Mouse (Mus musculus): Measurements from ENCODE around the gene Gfm1. TPM values are rescaled to one million over a fixed set of nuclear protein-coding genes. Genes with fewer than 3 reads are reported as not detected.
A peak's percentile ranks its signal among the peaks of the same experiment; 100 is the strongest.

The Gfm1 gene
- polyA plus RNA-seq, 1 experiment from 2014 or later, result 55.4 TPM

DNA sequence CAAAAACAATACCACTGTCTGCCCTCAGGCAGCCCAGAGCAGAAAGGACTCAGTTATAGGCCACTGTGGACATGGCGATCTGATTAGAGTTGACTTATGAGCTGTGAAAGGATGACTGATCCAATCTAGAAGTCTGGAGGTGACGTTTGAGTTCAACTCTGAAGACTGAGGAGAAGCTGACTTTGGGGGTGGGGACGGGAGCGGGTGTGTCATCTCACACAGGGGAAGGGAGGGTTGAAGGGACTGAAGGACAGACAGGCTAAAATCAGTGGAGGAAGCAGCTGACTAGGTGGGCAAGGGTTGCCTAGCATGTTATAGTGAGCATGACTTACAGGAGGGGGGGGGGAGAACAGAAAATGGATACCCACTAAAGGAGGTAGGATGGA, 69.5 kb downstream of the Gfm1 start:
- WGBS, result 84% methylated on average over 4 of the region's 4 CpGs
- Histone ChIP-seq H3K4me1 (ENCODE audit: control insufficient read depth, insufficient read depth, low read length) (no peaks in the 10 kb centered on the region), H3K4me3 (ENCODE audit: low read depth, low read length) (no peak overlapping the region), H3K4me2 (ENCODE audit: low read depth, severe bottlenecking) (no peak overlapping the region), H3K9ac (ENCODE audit: low read length) (no peak overlapping the region), H3K27ac (replicated peaks; ENCODE audit: low read depth, low read length) (no peak overlapping the region), H3K9me3 (ENCODE audit: control insufficient read depth, low read length) (no peaks in the 10 kb centered on the region), H3K36me3 (ENCODE audit: control insufficient read depth, insufficient read depth, low read length) (no peaks in the 10 kb centered on the region), H3K27me3 (ENCODE audit: control insufficient read depth, insufficient read depth, low read length) (no peaks in the 10 kb centered on the region)
- DNase-seq (ENCODE audit: low spot score), result no peak
- no peak for ATAC-seq (ENCODE audit: insufficient number of reproducible peaks, low FRiP score, low TSS enrichment, low read depth)

DNA sequence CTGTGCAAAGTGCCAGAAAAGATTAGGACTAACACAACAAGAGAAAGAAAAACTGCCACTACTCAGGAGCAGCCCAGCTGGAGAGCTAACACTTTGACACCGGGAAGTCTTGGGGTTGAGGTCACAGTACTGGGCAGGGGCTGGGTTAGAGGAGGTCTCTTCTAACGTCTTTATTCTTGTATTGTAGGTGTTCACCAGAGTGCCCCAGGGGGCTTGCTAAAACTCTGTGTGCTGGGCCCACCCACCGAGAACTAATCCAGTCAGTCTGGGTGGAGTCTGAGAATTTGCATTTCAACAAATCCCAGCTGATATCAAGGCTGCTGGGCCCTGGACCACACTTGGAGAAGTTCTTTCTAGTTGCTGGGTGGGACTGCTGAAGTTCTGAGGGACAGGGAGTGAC, 74.0 kb downstream of the Gfm1 start:
- DNase-seq (ENCODE audit: low spot score), result no peak
- Histone ChIP-seq H3K36me3 (ENCODE audit: control insufficient read depth, insufficient read depth, low read length) (no peaks in the 10 kb centered on the region), H3K9me3 (ENCODE audit: control insufficient read depth, low read length) (no peaks in the 10 kb centered on the region), H3K9ac (ENCODE audit: low read length) (no peak overlapping the region), H3K4me3 (ENCODE audit: low read depth, low read length) (no peak overlapping the region), H3K27me3 (ENCODE audit: control insufficient read depth, insufficient read depth, low read length) (no peaks in the 10 kb centered on the region), H3K4me1 (ENCODE audit: control insufficient read depth, insufficient read depth, low read length) (no peaks in the 10 kb centered on the region; the same call in 1 of the 2 replicates), H3K4me2 (ENCODE audit: low read depth, severe bottlenecking) (no peak overlapping the region), H3K27ac (replicated peaks; ENCODE audit: low read depth, low read length) (no peak overlapping the region)
- ATAC-seq (ENCODE audit: insufficient number of reproducible peaks, low FRiP score, low TSS enrichment, low read depth), result no peak
- WGBS, result 12% methylated on average over 3 of the region's 3 CpGs

GRCm38 (mm10) chr3:67505286-67505685, 75.4 kb downstream of the Gfm1 start:
- Histone ChIP-seq H3K4me3 (ENCODE audit: low read depth, low read length) (no peak overlapping the region), H3K27ac (replicated peaks; ENCODE audit: low read depth, low read length) (no peak overlapping the region), H3K9me3 (ENCODE audit: control insufficient read depth, low read length) (no peaks in the 10 kb centered on the region), H3K27me3 (ENCODE audit: control insufficient read depth, insufficient read depth, low read length) (no peaks in the 10 kb centered on the region), H3K9ac (ENCODE audit: low read length) (no peak overlapping the region), H3K4me2 (ENCODE audit: low read depth, severe bottlenecking) (no peak overlapping the region), H3K4me1 (ENCODE audit: control insufficient read depth, insufficient read depth, low read length) (no peaks in the 10 kb centered on the region; the same call in 1 of the 2 replicates), H3K36me3 (ENCODE audit: control insufficient read depth, insufficient read depth, low read length) (no peaks in the 10 kb centered on the region)
- DNase-seq (ENCODE audit: low spot score), result no peak
- WGBS, result 87% methylated on average over 2 of the region's 2 CpGs
- ATAC-seq (ENCODE audit: insufficient number of reproducible peaks, low FRiP score, low TSS enrichment, low read depth), result no peak

DNA sequence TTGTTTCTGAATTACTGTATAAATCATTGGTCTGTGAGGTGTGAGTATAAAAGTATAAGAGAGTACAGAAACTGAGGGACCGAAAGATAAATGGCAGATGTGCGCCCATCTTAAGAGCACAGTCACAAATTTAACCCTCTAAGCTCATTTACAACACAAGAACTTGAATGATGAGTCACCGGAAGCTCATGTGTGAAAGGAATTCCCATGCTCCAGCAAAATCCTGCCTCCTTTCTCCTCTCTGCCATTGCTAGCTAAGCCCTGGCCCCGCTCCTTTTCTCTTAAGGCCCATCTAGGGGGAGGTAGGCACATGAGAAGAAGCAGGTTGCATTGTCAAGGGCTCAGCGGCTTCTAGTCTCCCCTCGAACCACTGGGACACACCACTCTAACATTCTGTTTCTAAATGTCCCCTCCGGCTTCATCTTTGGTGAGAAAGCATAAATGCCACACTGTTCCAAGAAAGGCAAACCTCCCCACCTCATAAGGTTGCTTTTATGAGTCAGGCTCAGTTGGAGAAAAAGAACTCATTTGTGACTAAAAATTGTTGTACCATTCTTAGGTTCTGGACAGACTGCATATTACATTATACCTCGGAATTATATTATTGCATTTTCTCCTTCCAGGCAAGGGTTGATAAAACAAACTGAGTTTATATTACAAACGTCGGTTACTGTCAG, 78.5 kb downstream of the Gfm1 start:
- H3K27ac ChIP-seq (replicated peaks; ENCODE audit: low read depth, low read length), result no peak overlapping the region
- H3K9me3 ChIP-seq (ENCODE audit: control insufficient read depth, low read length), result no peaks in the 10 kb centered on the region
- H3K36me3 ChIP-seq (ENCODE audit: control insufficient read depth, insufficient read depth, low read length), result no peaks in the 10 kb centered on the region
- H3K9ac ChIP-seq (ENCODE audit: low read length), result no peak overlapping the region
- no peak overlapping the region for H3K4me2 ChIP-seq (ENCODE audit: low read depth, severe bottlenecking)
- H3K4me1 ChIP-seq (ENCODE audit: control insufficient read depth, insufficient read depth, low read length), result no peaks in the 10 kb centered on the region; the same call in 1 of the 2 replicates
- no peak overlapping the region for H3K4me3 ChIP-seq (ENCODE audit: low read depth, low read length)
- ATAC-seq (ENCODE audit: insufficient number of reproducible peaks, low FRiP score, low TSS enrichment, low read depth) (no peak), DNase-seq (ENCODE audit: low spot score) (no peak)
- H3K27me3 ChIP-seq (ENCODE audit: control insufficient read depth, insufficient read depth, low read length), result no peaks in the 10 kb centered on the region
- 80% methylated on average over 10 of the region's 10 CpGs for WGBS

- no peaks in the 10 kb centered on the region; the same call in 1 of the 2 replicates for H3K4me1 ChIP-seq (ENCODE audit: control insufficient read depth, insufficient read depth, low read length)
- DNase-seq (ENCODE audit: low spot score) (peak; percentile 86), ATAC-seq (ENCODE audit: insufficient number of reproducible peaks, low FRiP score, low TSS enrichment, low read depth) (no peak)
- no peaks in the 10 kb centered on the region for H3K9me3 ChIP-seq (ENCODE audit: control insufficient read depth, low read length)
- no peak overlapping the region for H3K4me2 ChIP-seq (ENCODE audit: low read depth, severe bottlenecking)
- H3K36me3 ChIP-seq (ENCODE audit: control insufficient read depth, insufficient read depth, low read length), result no peaks in the 10 kb centered on the region
- no peak overlapping the region for H3K27ac ChIP-seq (replicated peaks; ENCODE audit: low read depth, low read length)
- WGBS, result 5% methylated on average over 5 of the region's 5 CpGs
- H3K9ac ChIP-seq (ENCODE audit: low read length), result no peak overlapping the region
- H3K27me3 ChIP-seq (ENCODE audit: control insufficient read depth, insufficient read depth, low read length), result peaks cover 4% of the 10 kb centered on the region
- H3K4me3 ChIP-seq (ENCODE audit: low read depth, low read length), result no peak overlapping the region
Observed at GRCm38 (mm10) chr3:67512807-67513206, 82.9 kb downstream of the Gfm1 start.

DNA sequence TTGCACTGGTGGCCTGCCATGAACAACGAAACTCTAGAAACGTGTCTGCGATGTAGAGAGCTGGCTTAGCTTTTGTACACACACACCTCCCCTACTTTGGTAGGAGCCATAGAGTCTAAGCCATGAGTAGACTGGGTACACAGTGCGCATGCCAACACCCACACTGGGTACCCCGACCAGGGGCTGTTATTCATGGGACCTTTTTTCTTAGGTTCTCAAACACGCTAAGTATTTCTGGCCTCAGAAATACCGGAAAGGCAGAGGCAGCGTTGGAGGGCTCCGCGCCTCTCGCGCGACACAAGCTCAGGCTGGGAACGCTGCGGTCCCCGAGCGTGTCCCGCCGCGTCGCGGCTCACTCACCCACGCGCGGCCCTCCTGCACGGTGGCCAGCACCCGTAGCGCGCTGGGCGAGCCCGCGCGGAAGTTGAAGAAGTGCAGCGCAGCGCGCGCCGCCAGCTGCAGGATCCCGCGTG, 84.9 kb downstream of the Gfm1 start:
- peaks cover 4% of the 10 kb centered on the region for H3K27me3 ChIP-seq (ENCODE audit: control insufficient read depth, insufficient read depth, low read length)
- peak overlapping the region; percentile 99 for H3K4me2 ChIP-seq (ENCODE audit: low read depth, severe bottlenecking)
- 7% methylated on average over 40 of the region's 40 CpGs for WGBS
- no peaks in the 10 kb centered on the region for H3K9me3 ChIP-seq (ENCODE audit: control insufficient read depth, low read length)
- H3K27ac ChIP-seq (replicated peaks; ENCODE audit: low read depth, low read length), result no peak overlapping the region
- no peaks in the 10 kb centered on the region for H3K4me1 ChIP-seq (ENCODE audit: control insufficient read depth, insufficient read depth, low read length)
- peak; percentile 42 for DNase-seq (ENCODE audit: low spot score)
- ATAC-seq (ENCODE audit: insufficient number of reproducible peaks, low FRiP score, low TSS enrichment, low read depth), result 0 out of 2 replicates have a peak, but pooled peaks have one; percentile 27
- peak overlapping the region; percentile 48 for H3K4me3 ChIP-seq (ENCODE audit: low read depth, low read length)
- H3K9ac ChIP-seq (ENCODE audit: low read length), result peak overlapping the region; percentile 67
- H3K36me3 ChIP-seq (ENCODE audit: control insufficient read depth, insufficient read depth, low read length), result no peaks in the 10 kb centered on the region

DNA sequence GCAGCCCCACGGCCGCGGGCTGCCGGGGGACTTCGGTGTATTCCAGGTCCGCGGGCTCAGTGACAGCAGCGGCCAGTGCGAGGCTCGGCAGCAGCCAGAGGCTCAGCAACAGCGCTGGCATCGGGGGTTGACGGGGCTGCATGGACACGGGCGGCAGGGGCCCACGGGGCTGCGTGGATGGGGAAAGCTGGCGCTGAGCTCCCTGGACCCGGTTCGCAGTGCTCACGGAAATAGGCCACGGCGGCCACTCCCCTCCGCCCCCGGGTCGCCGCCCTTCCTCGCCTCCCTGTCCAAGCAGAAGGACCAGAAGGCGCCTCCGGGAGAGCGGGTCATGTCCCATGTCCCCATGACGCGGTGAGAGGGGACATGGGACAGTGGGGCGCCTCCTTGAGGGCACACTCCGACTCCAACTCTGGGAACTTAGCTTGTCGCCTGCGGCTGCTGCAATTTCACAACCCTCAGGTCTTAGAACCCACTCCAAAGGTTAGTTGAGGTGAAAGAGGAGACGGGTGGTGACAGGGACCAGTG, 85.4 kb downstream of the Gfm1 start, which contains the start of gene Rarres1:
TSS of gene Rarres1 (minus strand) at position 250 of the 528 bp plus-strand sequence.
- peaks cover 4% of the 10 kb centered on the region for H3K27me3 ChIP-seq (ENCODE audit: control insufficient read depth, insufficient read depth, low read length)
- WGBS, result 3% methylated on average over 38 of the region's 38 CpGs
- 0 out of 2 replicates have a peak, but pooled peaks have one; percentile 8 for ATAC-seq (ENCODE audit: insufficient number of reproducible peaks, low FRiP score, low TSS enrichment, low read depth)

GRCm38 (mm10) chr3:67520568-67521143, 90.8 kb downstream of the Gfm1 start:
- no peak for DNase-seq (ENCODE audit: low spot score)
- H3K9me3 ChIP-seq (ENCODE audit: control insufficient read depth, low read length), result no peaks in the 10 kb centered on the region
- no peaks in the 10 kb centered on the region for H3K4me1 ChIP-seq (ENCODE audit: control insufficient read depth, insufficient read depth, low read length)
- 65% methylated on average over 5 of the region's 5 CpGs for WGBS
- peaks cover 3% of the 10 kb centered on the region for H3K27me3 ChIP-seq (ENCODE audit: control insufficient read depth, insufficient read depth, low read length)
- H3K4me3 ChIP-seq (ENCODE audit: low read depth, low read length), result no peak overlapping the region
- H3K36me3 ChIP-seq (ENCODE audit: control insufficient read depth, insufficient read depth, low read length), result no peaks in the 10 kb centered on the region
- H3K4me2 ChIP-seq (ENCODE audit: low read depth, severe bottlenecking), result no peak overlapping the region
- ATAC-seq (ENCODE audit: insufficient number of reproducible peaks, low FRiP score, low TSS enrichment, low read depth), result 0 out of 2 replicates have a peak, but pooled peaks have one; percentile 62
- H3K27ac ChIP-seq (replicated peaks; ENCODE audit: low read depth, low read length), result no peak overlapping the region
- H3K9ac ChIP-seq (ENCODE audit: low read length), result no peak overlapping the region

More for the DNA sequence above, 85.4 kb downstream of the Gfm1 start, which contains the start of gene Rarres1:
- Histone ChIP-seq H3K36me3 (ENCODE audit: control insufficient read depth, insufficient read depth, low read length) (no peaks in the 10 kb centered on the region), H3K4me3 (ENCODE audit: low read depth, low read length) (peak within 1 kb of the TSS; percentile 48), H3K9me3 (ENCODE audit: control insufficient read depth, low read length) (no peaks in the 10 kb centered on the region), H3K4me1 (ENCODE audit: control insufficient read depth, insufficient read depth, low read length) (no peaks in the 10 kb centered on the region), H3K4me2 (ENCODE audit: low read depth, severe bottlenecking) (peak within 1 kb of the TSS; percentile 99), H3K9ac (ENCODE audit: low read length) (peak within 1 kb of the TSS; percentile 67), H3K27ac (replicated peaks; ENCODE audit: low read depth, low read length) (no peak within 1 kb of the TSS)
- DNase-seq (ENCODE audit: low spot score), result peak; percentile 52

Measured in limb, embryonic 11.5 days (tissue).